Mouse (Mus musculus): Measurements from ENCODE around the gene 0610010K14Rik. TPM values are rescaled to one million over a fixed set of nuclear protein-coding genes. Genes with fewer than 3 reads are reported as not detected.

The 0610010K14Rik gene
- polyA plus RNA-seq, 1 experiment from 2014 or later: 115 TPM

DNA sequence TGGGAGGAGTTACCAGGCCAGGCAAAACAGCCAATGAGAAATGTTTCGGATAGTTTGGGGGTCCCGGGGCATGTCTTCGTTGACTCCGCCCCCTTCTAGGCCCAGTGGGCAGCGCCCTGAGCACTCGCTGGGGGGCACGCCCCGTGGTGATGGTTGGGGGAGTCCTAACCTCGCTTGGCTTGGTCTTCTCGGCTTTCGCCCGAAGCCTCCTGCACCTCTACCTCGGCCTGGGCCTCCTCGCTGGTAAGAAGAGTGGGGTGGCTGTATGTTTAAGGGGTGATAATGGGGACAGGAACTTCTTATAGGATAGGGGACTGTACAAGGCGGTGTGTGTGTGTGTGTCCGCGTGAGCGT lies 22.9 kb downstream of the 0610010K14Rik start:
- H3K27ac ChIP-seq (ENCODE audit: low read length): no peak overlapping the region
- H3K27me3 ChIP-seq (replicated peaks; ENCODE audit: insufficient read depth, low read length): peaks cover 32% of the 10 kb centered on the region
- H3K9ac ChIP-seq (replicated peaks; ENCODE audit: low read depth): no peak overlapping the region
- no peak overlapping the region for H3K4me3 ChIP-seq (ENCODE audit: low read depth, low read length)
- ATAC-seq: no peak
- H3K4me2 ChIP-seq (replicated peaks; ENCODE audit: low read depth, low read length): peak overlapping the region; percentile 48; the same call in 1 of the 2 replicates
- TF ChIP-seq EP300 (IDR thresholded peaks at IDR 0.05): no peak
- H3K4me1 ChIP-seq (ENCODE audit: insufficient read depth, low read depth, low read length): peaks cover 13% of the 10 kb centered on the region; the same call in 1 of the 2 replicates
- H3K9me3 ChIP-seq (ENCODE audit: low read length): no peaks in the 10 kb centered on the region
- no peaks in the 10 kb centered on the region for H3K36me3 ChIP-seq (ENCODE audit: insufficient read depth, low read length)
- DNase-seq (ENCODE audit: low spot score): no peak
- 12% methylated on average over 17 of the region's 18 CpGs for WGBS

DNA sequence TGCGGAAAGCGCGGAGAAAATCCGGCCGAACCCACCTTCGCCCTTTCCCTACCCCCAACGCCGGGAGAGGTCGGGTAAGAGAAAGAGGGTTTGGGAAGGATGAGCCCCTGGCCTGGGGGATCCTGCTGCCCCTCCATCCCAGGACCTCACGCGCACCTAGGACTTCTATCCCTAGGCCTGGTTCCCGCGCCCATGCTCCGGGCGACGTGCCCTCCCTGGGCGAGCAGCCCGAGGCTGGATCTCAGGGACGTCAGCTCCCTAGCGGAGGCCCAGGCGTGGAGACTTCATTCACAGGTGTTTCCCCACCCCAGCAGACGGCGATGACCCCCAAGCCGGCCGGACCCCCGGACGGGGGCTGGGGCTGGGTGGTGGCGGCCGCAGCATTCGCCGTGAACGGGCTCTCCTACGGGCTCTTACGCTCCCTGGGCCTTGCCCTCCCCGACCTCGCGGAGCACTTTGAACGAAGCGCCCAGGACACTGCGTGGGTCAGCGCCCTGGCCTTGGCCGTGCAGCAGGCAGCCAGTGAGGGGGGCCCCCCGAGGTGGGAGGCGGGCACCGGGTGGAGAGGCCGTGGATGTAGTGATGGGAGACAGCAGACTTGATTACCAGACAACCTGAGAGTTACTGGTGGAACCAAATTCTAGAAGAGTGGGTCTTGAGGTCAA lies 23.4 kb downstream of the 0610010K14Rik start:
- peaks cover 13% of the 10 kb centered on the region; the same call in 1 of the 2 replicates for H3K4me1 ChIP-seq (ENCODE audit: insufficient read depth, low read depth, low read length)
- no peaks in the 10 kb centered on the region for H3K9me3 ChIP-seq (ENCODE audit: low read length)
- H3K27ac ChIP-seq (ENCODE audit: low read length): no peak overlapping the region
- 2% methylated on average over 42 of the region's 46 CpGs for WGBS
- H3K27me3 ChIP-seq (replicated peaks; ENCODE audit: insufficient read depth, low read length): peaks cover 32% of the 10 kb centered on the region
- no peak for TF ChIP-seq CTCF (IDR thresholded peaks at IDR 0.05)
- TF ChIP-seq EP300 (IDR thresholded peaks at IDR 0.05): no peak
- peak; percentile 18; the same call in 1 of the 2 replicates for ATAC-seq
- peak overlapping the region; percentile 28; the same call in 1 of the 2 replicates for H3K4me3 ChIP-seq (ENCODE audit: low read depth, low read length)
- H3K4me2 ChIP-seq (replicated peaks; ENCODE audit: low read depth, low read length): peak overlapping the region; percentile 48
- no peaks in the 10 kb centered on the region for H3K36me3 ChIP-seq (ENCODE audit: insufficient read depth, low read length)
- DNase-seq (ENCODE audit: low spot score): no peak
- H3K9ac ChIP-seq (replicated peaks; ENCODE audit: low read depth): no peak overlapping the region

DNA sequence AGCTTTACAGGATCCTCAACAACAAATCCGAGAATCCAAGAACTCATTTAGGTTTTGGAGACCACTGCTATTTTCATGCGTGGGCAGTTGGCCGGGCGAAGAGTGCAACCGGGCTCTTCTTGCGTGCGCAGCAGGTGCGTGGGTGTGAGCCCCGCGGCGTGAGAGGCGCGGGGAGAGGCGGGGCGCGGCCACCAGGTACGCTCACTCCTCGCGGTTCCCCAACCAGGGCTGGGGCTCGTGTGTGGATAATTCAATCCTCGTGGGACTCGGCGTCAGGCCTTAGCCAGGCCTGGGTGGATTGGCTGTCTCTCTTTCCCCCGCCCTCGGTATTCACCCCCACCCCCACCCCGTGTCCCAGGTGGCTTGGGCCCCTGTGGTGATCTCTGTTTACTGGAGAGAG lies 24.0 kb downstream of the 0610010K14Rik start:
- H3K36me3 ChIP-seq (ENCODE audit: insufficient read depth, low read length): no peaks in the 10 kb centered on the region
- peaks cover 13% of the 10 kb centered on the region; the same call in 1 of the 2 replicates for H3K4me1 ChIP-seq (ENCODE audit: insufficient read depth, low read depth, low read length)
- H3K9ac ChIP-seq (replicated peaks; ENCODE audit: low read depth): no peak overlapping the region
- peak overlapping the region; percentile 48 for H3K4me2 ChIP-seq (replicated peaks; ENCODE audit: low read depth, low read length)
- 11% methylated on average over 26 of the region's 26 CpGs for WGBS
- H3K27me3 ChIP-seq (replicated peaks; ENCODE audit: insufficient read depth, low read length): peaks cover 32% of the 10 kb centered on the region
- H3K4me3 ChIP-seq (ENCODE audit: low read depth, low read length): peak overlapping the region; percentile 28; the same call in 1 of the 2 replicates
- ATAC-seq (no peak), DNase-seq (ENCODE audit: low spot score) (no peak)
- no peak overlapping the region for H3K27ac ChIP-seq (ENCODE audit: low read length)
- H3K9me3 ChIP-seq (ENCODE audit: low read length): no peaks in the 10 kb centered on the region
- TF ChIP-seq EP300 (IDR thresholded peaks at IDR 0.05) (no peak), CTCF (IDR thresholded peaks at IDR 0.05) (no peak)

DNA sequence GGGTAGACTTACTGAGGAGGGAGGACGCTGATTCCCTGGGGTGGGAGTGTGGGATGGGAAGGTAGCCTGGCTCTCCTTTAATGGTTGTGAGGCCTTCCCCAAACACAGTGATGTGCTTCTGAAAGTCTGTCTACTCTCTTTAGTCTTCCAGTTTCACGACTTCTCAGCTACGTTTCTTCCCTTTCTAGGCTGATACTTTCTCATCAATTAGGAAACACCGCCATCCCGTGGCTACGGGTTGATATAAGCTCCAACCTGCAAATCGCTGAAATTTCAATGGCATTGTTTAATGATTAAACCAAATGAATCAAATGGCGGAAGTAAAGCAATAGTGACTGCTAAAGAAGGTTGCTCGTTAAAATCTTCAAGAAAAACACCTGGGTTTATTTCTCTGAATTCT lies 24.8 kb downstream of the 0610010K14Rik start:
- ATAC-seq (peak; percentile 43), DNase-seq (ENCODE audit: low spot score) (peak; percentile 89)
- Histone ChIP-seq H3K27me3 (replicated peaks; ENCODE audit: insufficient read depth, low read length) (peaks cover 32% of the 10 kb centered on the region), H3K9ac (replicated peaks; ENCODE audit: low read depth) (no peak overlapping the region), H3K4me2 (replicated peaks; ENCODE audit: low read depth, low read length) (no peak overlapping the region), H3K4me3 (ENCODE audit: low read depth, low read length) (no peak overlapping the region), H3K27ac (ENCODE audit: low read length) (no peak overlapping the region), H3K9me3 (ENCODE audit: low read length) (no peaks in the 10 kb centered on the region), H3K36me3 (ENCODE audit: insufficient read depth, low read length) (no peaks in the 10 kb centered on the region), H3K4me1 (ENCODE audit: insufficient read depth, low read depth, low read length) (peaks cover 13% of the 10 kb centered on the region; the same call in 1 of the 2 replicates)
- TF ChIP-seq EP300 (IDR thresholded peaks at IDR 0.05) (0 out of 2 replicates have a peak, but pooled peaks have one; percentile 31), CTCF (IDR thresholded peaks at IDR 0.05) (peak; percentile 80)
- WGBS: 7% methylated on average over 9 of the region's 9 CpGs

GRCm38 (mm10) chr11:70212423-70212822 lies 25.3 kb downstream of the 0610010K14Rik start, which contains the start of gene Slc16a11:
Gene Slc16a11 (plus strand): TSS chr11:70212752.
- ATAC-seq (peak; percentile 37), DNase-seq (ENCODE audit: low spot score) (peak; percentile 58)
- H3K27ac ChIP-seq (ENCODE audit: low read length): no peak within 1 kb of the TSS
- H3K36me3 ChIP-seq (ENCODE audit: insufficient read depth, low read length): no peaks in the 10 kb centered on the region
- H3K4me2 ChIP-seq (replicated peaks; ENCODE audit: low read depth, low read length): 0 out of 2 replicates have a peak within 1 kb of the TSS, but pooled peaks have one; percentile 48
- H3K4me3 ChIP-seq (ENCODE audit: low read depth, low read length): no peak within 1 kb of the TSS
- no peaks in the 10 kb centered on the region for H3K9me3 ChIP-seq (ENCODE audit: low read length)
- peaks cover 32% of the 10 kb centered on the region for H3K27me3 ChIP-seq (replicated peaks; ENCODE audit: insufficient read depth, low read length)
- TF ChIP-seq CTCF (IDR thresholded peaks at IDR 0.05) (no peak), EP300 (IDR thresholded peaks at IDR 0.05) (no peak)
- WGBS: 34% methylated on average over 6 of the region's 6 CpGs
- H3K9ac ChIP-seq (replicated peaks; ENCODE audit: low read depth): no peak within 1 kb of the TSS
- H3K4me1 ChIP-seq (ENCODE audit: insufficient read depth, low read depth, low read length): peaks cover 13% of the 10 kb centered on the region; the same call in 1 of the 2 replicates

GRCm38 (mm10) chr11:70211972-70212371 lies 25.7 kb downstream of the 0610010K14Rik start:
- Histone ChIP-seq H3K4me1 (ENCODE audit: insufficient read depth, low read depth, low read length) (peaks cover 13% of the 10 kb centered on the region; the same call in 1 of the 2 replicates), H3K9ac (replicated peaks; ENCODE audit: low read depth) (no peak overlapping the region), H3K36me3 (ENCODE audit: insufficient read depth, low read length) (no peaks in the 10 kb centered on the region), H3K9me3 (ENCODE audit: low read length) (no peaks in the 10 kb centered on the region), H3K27me3 (replicated peaks; ENCODE audit: insufficient read depth, low read length) (peaks cover 32% of the 10 kb centered on the region), H3K4me2 (replicated peaks; ENCODE audit: low read depth, low read length) (no peak overlapping the region), H3K27ac (ENCODE audit: low read length) (no peak overlapping the region), H3K4me3 (ENCODE audit: low read depth, low read length) (no peak overlapping the region)
- TF ChIP-seq EP300 (IDR thresholded peaks at IDR 0.05) (no peak), CTCF (IDR thresholded peaks at IDR 0.05) (no peak)
- WGBS: 70% methylated on average over 6 of the region's 6 CpGs
- ATAC-seq: peak; percentile 43; the same call in 1 of the 2 replicates
- peak; percentile 64 for DNase-seq (ENCODE audit: low spot score)

Data from lung, postnatal 0 days (tissue).